Comparison of ENCODE assay signal across 7 mouse cellular contexts in the genomic region with DNA sequence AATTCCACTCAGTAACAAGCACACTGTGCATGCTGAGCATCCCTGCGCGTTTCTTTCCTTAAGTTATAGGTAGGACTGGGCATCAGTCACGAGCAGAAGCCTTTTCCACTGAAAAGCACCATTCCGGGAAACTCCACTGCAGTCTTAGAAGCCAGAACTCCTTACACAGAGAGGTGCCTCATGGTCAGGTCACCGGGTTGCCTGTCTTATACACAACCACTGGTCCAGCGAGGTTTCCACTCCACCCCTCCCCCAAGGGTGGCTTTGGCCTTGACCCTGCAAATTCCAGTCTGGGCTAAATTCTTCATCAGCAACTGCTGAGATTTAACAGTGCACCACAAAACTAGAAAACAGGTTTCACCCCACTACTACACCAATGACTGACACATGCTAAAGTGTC. TPM values are rescaled to one million over a fixed set of nuclear protein-coding genes. Genes with fewer than 3 reads are reported as not detected.
DNase-seq lines count a peak whose midpoint lies in the region; ATAC-seq and TF ChIP-seq lines count a peak whose summit lies in the region.

No protein-coding gene starts in this region.

- no peaks in the 10 kb centered on the region for H3K4me1 ChIP-seq in bone marrow, adult 2 months (ENCODE audit: control insufficient read depth, insufficient read depth, low read length)
- no peaks in the 10 kb centered on the region; the same call in none of the 2 replicates for H3K4me1 ChIP-seq in embryonic facial prominence, embryonic 11.5 days (ENCODE audit: control insufficient read depth, insufficient read depth, low read length)
- peaks cover 21% of the 10 kb centered on the region for H3K4me1 ChIP-seq in hindbrain, embryonic 15.5 days (replicated peaks)
- H3K4me1 ChIP-seq in liver, embryonic 12.5 days, result peaks cover 25% of the 10 kb centered on the region
- H3K4me1 ChIP-seq in stomach, embryonic 16.5 days (ENCODE audit: control insufficient read depth, insufficient read depth, low read length), result peaks cover 8% of the 10 kb centered on the region; the same call in 1 of the 2 replicates

- H3K9ac ChIP-seq in embryonic facial prominence, embryonic 11.5 days (replicated peaks; ENCODE audit: low read length), result no peak overlapping the region
- peak overlapping the region; percentile 88; the same call in 1 of the 2 replicates for H3K9ac ChIP-seq in hindbrain, embryonic 15.5 days
- 0 out of 2 replicates have a peak overlapping the region, but pooled peaks have one; percentile 90 for H3K9ac ChIP-seq in liver, embryonic 12.5 days
- peak overlapping the region; percentile 11; the same call in 1 of the 2 replicates for H3K9ac ChIP-seq in stomach, embryonic 16.5 days (ENCODE audit: low read length)

- peak; percentile 18 for DNase-seq in embryonic facial prominence, embryonic 11.5 days (ENCODE audit: low spot score)
- no peak for DNase-seq in testis, postnatal 10 days (ENCODE audit: low spot score)

- peak overlapping the region; percentile 61 for H3K4me3 ChIP-seq in bone marrow, adult 2 months (replicated peaks; ENCODE audit: control insufficient read depth, low read depth, low read length)
- H3K4me3 ChIP-seq in embryonic facial prominence, embryonic 11.5 days (ENCODE audit: low read depth, low read length), result peak overlapping the region; percentile 5; the same call in 1 of the 2 replicates
- peak overlapping the region; percentile 88 for H3K4me3 ChIP-seq in hindbrain, embryonic 15.5 days
- H3K4me3 ChIP-seq in liver, embryonic 12.5 days, result peak overlapping the region; percentile 85
- H3K4me3 ChIP-seq in stomach, embryonic 16.5 days (replicated peaks; ENCODE audit: low read length), result peak overlapping the region; percentile 83

- WGBS in bone marrow, adult 2 months, result 65% methylated on average over 6 of the region's 6 CpGs
- WGBS in embryonic facial prominence, embryonic 11.5 days, result 35% methylated on average over 6 of the region's 6 CpGs
- WGBS in hindbrain, embryonic 15.5 days, result 26% methylated on average over 6 of the region's 6 CpGs
- 46% methylated on average over 6 of the region's 6 CpGs for WGBS in liver, embryonic 12.5 days (ENCODE audit: insufficient replicate concordance)
- 36% methylated on average over 6 of the region's 6 CpGs for WGBS in stomach, embryonic 16.5 days

- no peaks in the 10 kb centered on the region for H3K9me3 ChIP-seq in embryonic facial prominence, embryonic 11.5 days (replicated peaks; ENCODE audit: control insufficient read depth, low read length)
- H3K9me3 ChIP-seq in hindbrain, embryonic 15.5 days, result no peaks in the 10 kb centered on the region
- H3K9me3 ChIP-seq in liver, embryonic 12.5 days (replicated peaks), result no peaks in the 10 kb centered on the region
- peaks cover 3% of the 10 kb centered on the region; the same call in 1 of the 2 replicates for H3K9me3 ChIP-seq in stomach, embryonic 16.5 days (replicated peaks; ENCODE audit: control insufficient read depth, low read length)

- no peak for TF ChIP-seq POLR2A in bone marrow, adult 2 months (IDR thresholded peaks at IDR 0.05; ENCODE audit: borderline replicate concordance, control insufficient read depth, low read depth, low read length)

- H3K36me3 ChIP-seq in embryonic facial prominence, embryonic 11.5 days (replicated peaks; ENCODE audit: control insufficient read depth, insufficient read depth, low read depth, low read length), result no peaks in the 10 kb centered on the region
- H3K36me3 ChIP-seq in hindbrain, embryonic 15.5 days, result no peaks in the 10 kb centered on the region
- H3K36me3 ChIP-seq in liver, embryonic 12.5 days, result peaks cover 8% of the 10 kb centered on the region
- H3K36me3 ChIP-seq in stomach, embryonic 16.5 days (ENCODE audit: control insufficient read depth, insufficient read depth, low read length), result 0 out of 2 replicates have a peak, but pooled peaks cover 5% of the 10 kb centered on the region

- H3K4me2 ChIP-seq in embryonic facial prominence, embryonic 11.5 days (ENCODE audit: low read depth, low read length), result peak overlapping the region; percentile 10; the same call in 1 of the 2 replicates
- H3K4me2 ChIP-seq in hindbrain, embryonic 15.5 days, result peak overlapping the region; percentile 83
- H3K4me2 ChIP-seq in liver, embryonic 12.5 days, result peak overlapping the region; percentile 99
- peak overlapping the region; percentile 97 for H3K4me2 ChIP-seq in stomach, embryonic 16.5 days (ENCODE audit: low read depth, low read length)

- no peak overlapping the region for H3K27ac ChIP-seq in bone marrow, adult 2 months (ENCODE audit: control insufficient read depth, insufficient read depth, low read depth, low read length, poor library complexity)
- no peak overlapping the region for H3K27ac ChIP-seq in embryonic facial prominence, embryonic 11.5 days (replicated peaks; ENCODE audit: low read depth, low read length)
- H3K27ac ChIP-seq in hindbrain, embryonic 15.5 days (replicated peaks), result no peak overlapping the region
- H3K27ac ChIP-seq in liver, embryonic 12.5 days, result no peak overlapping the region
- no peak overlapping the region for H3K27ac ChIP-seq in stomach, embryonic 16.5 days (ENCODE audit: low read length)

- no peaks in the 10 kb centered on the region for H3K27me3 ChIP-seq in embryonic facial prominence, embryonic 11.5 days (ENCODE audit: control insufficient read depth, insufficient read depth, low read length)
- H3K27me3 ChIP-seq in hindbrain, embryonic 15.5 days, result peaks cover 7% of the 10 kb centered on the region; the same call in 1 of the 2 replicates
- H3K27me3 ChIP-seq in liver, embryonic 12.5 days (replicated peaks), result peaks cover 58% of the 10 kb centered on the region
- H3K27me3 ChIP-seq in stomach, embryonic 16.5 days (ENCODE audit: control insufficient read depth, insufficient read depth, low read length), result no peaks in the 10 kb centered on the region

- TF ChIP-seq CTCF in bone marrow, adult 2 months (IDR thresholded peaks at IDR 0.05; ENCODE audit: control insufficient read depth, insufficient read depth, low read length), result no peak

- no peak for ATAC-seq in embryonic facial prominence, embryonic 11.5 days (replicated peaks; ENCODE audit: insufficient number of reproducible peaks, low FRiP score, low TSS enrichment, low read depth)
- no peak for ATAC-seq in hindbrain, embryonic 15.5 days (ENCODE audit: low FRiP score, low read depth)
- no peak for ATAC-seq in liver, embryonic 12.5 days
- no peak for ATAC-seq in stomach, embryonic 16.5 days (ENCODE audit: insufficient read depth, low FRiP score)
- ATAC-seq in activated CD4-positive, CD25-positive, alpha-beta regulatory T cell, adult 4 months, result no peak

RNA-seq across cellular contexts. Expression of gene Nos1ap, which starts 1.3 kb away (rescaled TPM):
- 34.3 and 68.3 TPM in 2 replicates for polyA plus RNA-seq in bone marrow, adult 2 months (2011; ENCODE audit: insufficient read depth, insufficient read length, low replicate concordance, missing spikeins)
- 5.1 and 5.5 TPM in 2 replicates for polyA plus RNA-seq in embryonic facial prominence, embryonic 11.5 days (2014; fragmentation: Nextera tagmentation; extraction: Ambion mirVana)
- 17.3 and 21.3 TPM in 2 replicates for polyA plus RNA-seq in hindbrain, embryonic 15.5 days (2015; fragmentation: Nextera tagmentation; extraction: Ambion mirVana)
- 6.2 and 6.4 TPM in 2 replicates for polyA plus RNA-seq in liver, embryonic 12.5 days (2016; fragmentation: Nextera tagmentation; extraction: Ambion mirVana)
- 8.9 and 13.0 TPM in 2 replicates for polyA plus RNA-seq in stomach, embryonic 16.5 days (2015; fragmentation: Nextera tagmentation; extraction: Ambion mirVana)
- not detected for polyA plus RNA-seq in activated CD4-positive, CD25-positive, alpha-beta regulatory T cell, adult 4 months (2017; shearing (Covaris generic))

RNA-seq across cellular contexts. Expression of gene Olfml2b, which starts 56.0 kb away (rescaled TPM):
- polyA plus RNA-seq in bone marrow, adult 2 months (2011; ENCODE audit: insufficient read depth, insufficient read length, low replicate concordance, missing spikeins), result 3.8 and 12.8 TPM in 2 replicates
- 7.2 and 7.4 TPM in 2 replicates for polyA plus RNA-seq in embryonic facial prominence, embryonic 11.5 days (2014; fragmentation: Nextera tagmentation; extraction: Ambion mirVana)
- 4.9 and 5.0 TPM in 2 replicates for polyA plus RNA-seq in hindbrain, embryonic 15.5 days (2015; fragmentation: Nextera tagmentation; extraction: Ambion mirVana)
- 2.1 and 2.6 TPM in 2 replicates for polyA plus RNA-seq in liver, embryonic 12.5 days (2016; fragmentation: Nextera tagmentation; extraction: Ambion mirVana)
- polyA plus RNA-seq in stomach, embryonic 16.5 days (2015; fragmentation: Nextera tagmentation; extraction: Ambion mirVana), result 49.2 and 58.5 TPM in 2 replicates
- polyA plus RNA-seq in activated CD4-positive, CD25-positive, alpha-beta regulatory T cell, adult 4 months (2017; shearing (Covaris generic)), result not detected

Comparison
In these comparisons a context has a peak if more than half of its experiments do, and no peak if none do; other contexts are left out.
1. H3K4me3 ChIP-seq: peak in every context shown above with its lines; median percentile 88 in hindbrain, embryonic 15.5 days; 85 in liver, embryonic 12.5 days; 83 in stomach, embryonic 16.5 days; 61 in bone marrow, adult 2 months; 5 in embryonic facial prominence, embryonic 11.5 days.
2. H3K4me2 ChIP-seq: peak in every context shown above with its lines; median percentile 99 in liver, embryonic 12.5 days; 97 in stomach, embryonic 16.5 days; 83 in hindbrain, embryonic 15.5 days; 10 in embryonic facial prominence, embryonic 11.5 days.